Comparison of ENCODE assay signal across 27 mouse cellular contexts in genomic region chr12:37558284-37558683, GRCm38 (mm10).
"Had no signal": no experiment of that assay in that cellular context is flagged by ENCODE, and none has a peak within 500 bp of the region (broad histone marks: within the 10 kb centered on the region; RNA-seq: fewer than 3 reads in every experiment).

No protein-coding gene starts in this region.

- H3K4me1 ChIP-seq: limb, embryonic 10.5 days; limb, embryonic 12.5 days; limb, embryonic 13.5 days; limb, embryonic 15.5 days; liver, embryonic 12.5 days; liver, embryonic 13.5 days; liver, embryonic 15.5 days; lung, embryonic 15.5 days; megakaryocyte, embryonic 14.5 days; midbrain, embryonic 10.5 days; midbrain, embryonic 12.5 days; midbrain, embryonic 13.5 days; midbrain, embryonic 15.5 days had no signal

- H3K4me3 ChIP-seq: limb, embryonic 10.5 days; limb, embryonic 12.5 days; limb, embryonic 13.5 days; limb, embryonic 15.5 days; liver, embryonic 12.5 days; liver, embryonic 13.5 days; liver, embryonic 15.5 days; lung, embryonic 15.5 days; megakaryocyte, embryonic 14.5 days; midbrain, embryonic 10.5 days; midbrain, embryonic 12.5 days; midbrain, embryonic 13.5 days; midbrain, embryonic 15.5 days; myocyte had no signal

- H3K36me3 ChIP-seq: limb, embryonic 10.5 days; limb, embryonic 12.5 days; limb, embryonic 13.5 days; limb, embryonic 15.5 days; liver, embryonic 12.5 days; liver, embryonic 13.5 days; liver, embryonic 15.5 days; lung, embryonic 15.5 days; midbrain, embryonic 10.5 days; midbrain, embryonic 12.5 days; midbrain, embryonic 13.5 days; midbrain, embryonic 15.5 days had no signal

- DNase-seq: left cerebral cortex, postnatal 4 days; liver; liver, embryonic 13.5 days; liver, postnatal 0 days; lung, adult 18-20 months; lung, adult 2 months; lung, embryonic 14.5 days; lung, postnatal 10 days; lung, postnatal 14 days; lung, postnatal 36 days; lung, postnatal 4 days; midbrain, embryonic 14.5 days had no signal

- H3K9ac ChIP-seq: limb, embryonic 12.5 days; limb, embryonic 13.5 days; limb, embryonic 15.5 days; liver, embryonic 12.5 days; liver, embryonic 13.5 days; liver, embryonic 14.5 days; liver, embryonic 15.5 days; liver, postnatal 0 days; lung, embryonic 14.5 days; lung, embryonic 15.5 days; midbrain, embryonic 12.5 days; midbrain, embryonic 13.5 days; midbrain, embryonic 15.5 days had no signal

- H3K27me3 ChIP-seq: limb, embryonic 12.5 days; limb, embryonic 13.5 days; limb, embryonic 15.5 days; liver, embryonic 12.5 days; liver, embryonic 13.5 days; liver, embryonic 15.5 days; lung, embryonic 15.5 days; megakaryocyte, embryonic 14.5 days; midbrain, embryonic 12.5 days; midbrain, embryonic 13.5 days; midbrain, embryonic 15.5 days had no signal

- H3K9me3 ChIP-seq: limb, embryonic 10.5 days; limb, embryonic 12.5 days; limb, embryonic 13.5 days; limb, embryonic 15.5 days; liver, embryonic 12.5 days; liver, embryonic 13.5 days; liver, embryonic 15.5 days; lung, embryonic 15.5 days; megakaryocyte, embryonic 14.5 days; midbrain, embryonic 10.5 days; midbrain, embryonic 12.5 days; midbrain, embryonic 13.5 days; midbrain, embryonic 15.5 days had no signal

- H3K27ac ChIP-seq: limb, embryonic 10.5 days; limb, embryonic 12.5 days; limb, embryonic 13.5 days; limb, embryonic 15.5 days; liver, embryonic 12.5 days; liver, embryonic 13.5 days; liver, embryonic 14.5 days; liver, embryonic 15.5 days; lung, embryonic 15.5 days; macrophage; midbrain, embryonic 10.5 days; midbrain, embryonic 12.5 days; midbrain, embryonic 13.5 days; midbrain, embryonic 15.5 days had no signal
